Mouse (Mus musculus): Measurements from ENCODE around the gene Clp1. TPM values are rescaled to one million over a fixed set of nuclear protein-coding genes. Genes with fewer than 3 reads are reported as not detected.

Gene Clp1
- 47.2 and 48.5 TPM in 2 replicates for polyA plus RNA-seq (2014; fragmentation: Nextera tagmentation; extraction: Ambion mirVana)

DNA sequence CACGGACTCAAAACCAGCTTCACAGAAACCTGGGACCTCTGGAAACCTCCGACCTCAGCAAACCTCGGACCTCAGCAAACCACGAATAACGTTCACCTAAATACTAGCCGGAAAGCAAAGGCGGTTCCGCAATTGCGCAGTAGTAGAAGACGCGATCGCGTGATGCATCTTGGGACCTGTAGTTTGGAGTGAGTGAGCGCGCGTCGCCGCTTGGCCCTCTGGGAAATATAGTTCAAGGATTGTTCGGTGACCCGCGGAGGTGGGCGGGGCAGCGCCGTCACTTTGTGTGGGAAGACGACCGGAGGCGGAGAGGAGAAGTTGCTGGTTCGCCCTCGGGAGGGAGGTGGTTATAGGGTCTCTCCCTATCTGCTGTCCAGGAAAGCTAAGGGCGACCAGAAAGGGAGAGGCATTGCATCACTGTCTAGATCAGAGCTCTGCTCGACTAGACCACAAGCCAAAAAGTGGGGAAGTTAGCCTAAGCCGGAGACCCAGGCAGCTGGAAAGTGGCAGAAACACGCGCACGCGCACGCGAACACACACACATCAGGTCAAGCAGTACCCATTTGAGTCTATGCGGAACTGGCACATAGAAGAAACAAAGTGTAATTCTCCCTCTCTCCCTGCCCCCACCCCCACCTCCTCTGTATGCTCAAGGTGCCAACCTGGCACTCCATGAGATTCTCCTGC, at the start of gene Clp1:
Clp1 (minus strand) TSS at position 179 of the 687 bp plus-strand sequence.
- Histone ChIP-seq H3K9me3 (ENCODE audit: control insufficient read depth, low read length) (no peaks in the 10 kb centered on the region), H3K27ac (ENCODE audit: low read depth, low read length) (0 out of 2 replicates have a peak within 1 kb of the TSS, but pooled peaks have one; percentile 45), H3K27me3 (ENCODE audit: control insufficient read depth, insufficient read depth, low read length) (no peaks in the 10 kb centered on the region), H3K4me3 (ENCODE audit: low read depth, low read length) (peak within 1 kb of the TSS; percentile 59), H3K36me3 (ENCODE audit: control insufficient read depth, insufficient read depth, low read length) (peaks cover 2% of the 10 kb centered on the region; the same call in 1 of the 2 replicates), H3K4me2 (ENCODE audit: low read depth) (peak within 1 kb of the TSS; percentile 68), H3K4me1 (ENCODE audit: control insufficient read depth, insufficient read depth, low read length) (no peaks in the 10 kb centered on the region), H3K9ac (ENCODE audit: low read length) (peak within 1 kb of the TSS; percentile 54)
- ATAC-seq (ENCODE audit: insufficient read depth, low FRiP score, low TSS enrichment) (peak; percentile 96), DNase-seq (ENCODE audit: low spot score) (peak; percentile 97)
- WGBS, result under 1% methylated on average over 39 of the region's 39 CpGs

GRCm38 (mm10) chr2:84775665-84776064, 48.5 kb upstream of the Clp1 start:
- ATAC-seq (ENCODE audit: insufficient read depth, low FRiP score, low TSS enrichment), result no peak
- Histone ChIP-seq H3K9ac (ENCODE audit: low read length) (no peak overlapping the region), H3K4me3 (ENCODE audit: low read depth, low read length) (no peak overlapping the region), H3K9me3 (ENCODE audit: control insufficient read depth, low read length) (no peaks in the 10 kb centered on the region), H3K27ac (ENCODE audit: low read depth, low read length) (no peak overlapping the region), H3K4me2 (ENCODE audit: low read depth) (no peak overlapping the region), H3K4me1 (ENCODE audit: control insufficient read depth, insufficient read depth, low read length) (peaks cover 3% of the 10 kb centered on the region; the same call in 1 of the 2 replicates), H3K36me3 (ENCODE audit: control insufficient read depth, insufficient read depth, low read length) (no peaks in the 10 kb centered on the region), H3K27me3 (ENCODE audit: control insufficient read depth, insufficient read depth, low read length) (no peaks in the 10 kb centered on the region)
- no peak for DNase-seq (ENCODE audit: low spot score)
- 82% methylated on average over 6 of the region's 6 CpGs for WGBS

GRCm38 (mm10) chr2:84775241-84775640, 48.1 kb upstream of the Clp1 start, which contains the start of gene Serping1:
Gene Serping1, minus strand, starts transcription at chr2:84775444.
- peak; percentile 35; the same call in 1 of the 2 replicates for ATAC-seq (ENCODE audit: insufficient read depth, low FRiP score, low TSS enrichment)
- WGBS, result 51% methylated on average over 9 of the region's 9 CpGs

GRCm38 (mm10) chr2:84774751-84775150, 47.6 kb upstream of the Clp1 start:
- DNase-seq (ENCODE audit: low spot score), result peak; percentile 77

More at GRCm38 (mm10) chr2:84775241-84775640, 48.1 kb upstream of the Clp1 start, which contains the start of gene Serping1:
- Histone ChIP-seq H3K4me1 (ENCODE audit: control insufficient read depth, insufficient read depth, low read length) (peaks cover 3% of the 10 kb centered on the region; the same call in 1 of the 2 replicates), H3K9ac (ENCODE audit: low read length) (peak within 1 kb of the TSS; percentile 61), H3K4me2 (ENCODE audit: low read depth) (peak within 1 kb of the TSS; percentile 46), H3K4me3 (ENCODE audit: low read depth, low read length) (peak within 1 kb of the TSS; percentile 24), H3K36me3 (ENCODE audit: control insufficient read depth, insufficient read depth, low read length) (no peaks in the 10 kb centered on the region), H3K27me3 (ENCODE audit: control insufficient read depth, insufficient read depth, low read length) (no peaks in the 10 kb centered on the region), H3K9me3 (ENCODE audit: control insufficient read depth, low read length) (no peaks in the 10 kb centered on the region), H3K27ac (ENCODE audit: low read depth, low read length) (peak within 1 kb of the TSS; percentile 81)
- peak; percentile 24 for DNase-seq (ENCODE audit: low spot score)

GRCm38 (mm10) chr2:84773195-84773594, 46.0 kb upstream of the Clp1 start:
- 83% methylated on average over 5 of the region's 5 CpGs for WGBS

More at GRCm38 (mm10) chr2:84774751-84775150, 47.6 kb upstream of the Clp1 start:
- ATAC-seq (ENCODE audit: insufficient read depth, low FRiP score, low TSS enrichment), result peak; percentile 90
- H3K27ac ChIP-seq (ENCODE audit: low read depth, low read length), result peak overlapping the region; percentile 81
- H3K36me3 ChIP-seq (ENCODE audit: control insufficient read depth, insufficient read depth, low read length), result no peaks in the 10 kb centered on the region
- WGBS, result 0% methylated on average over 14 of the region's 15 CpGs
- peak overlapping the region; percentile 46 for H3K4me2 ChIP-seq (ENCODE audit: low read depth)
- no peaks in the 10 kb centered on the region for H3K27me3 ChIP-seq (ENCODE audit: control insufficient read depth, insufficient read depth, low read length)
- peaks cover 3% of the 10 kb centered on the region; the same call in 1 of the 2 replicates for H3K4me1 ChIP-seq (ENCODE audit: control insufficient read depth, insufficient read depth, low read length)
- H3K9me3 ChIP-seq (ENCODE audit: control insufficient read depth, low read length), result no peaks in the 10 kb centered on the region
- peak overlapping the region; percentile 61 for H3K9ac ChIP-seq (ENCODE audit: low read length)
- peak overlapping the region; percentile 24 for H3K4me3 ChIP-seq (ENCODE audit: low read depth, low read length)

DNA sequence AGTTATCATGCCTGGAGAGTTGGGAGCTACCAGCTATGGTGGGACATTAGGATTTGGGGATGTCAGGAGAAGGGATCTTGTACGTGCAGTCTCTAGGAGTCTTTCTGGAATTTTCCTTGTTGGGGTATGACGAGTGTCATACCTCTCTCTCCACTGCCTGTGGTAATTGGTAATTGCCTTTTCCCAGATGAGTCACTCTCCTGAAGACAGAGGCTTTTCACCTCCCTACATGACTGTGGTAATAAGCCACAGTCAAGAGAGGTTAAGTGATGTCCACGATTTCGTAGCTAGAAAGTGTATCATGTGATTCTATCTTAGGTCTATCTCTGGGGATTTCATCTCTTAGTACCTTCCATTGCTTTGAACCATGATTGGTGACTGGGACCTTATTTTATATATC, 45.3 kb upstream of the Clp1 start:
- ATAC-seq (ENCODE audit: insufficient read depth, low FRiP score, low TSS enrichment) (no peak), DNase-seq (ENCODE audit: low spot score) (no peak)
- no peaks in the 10 kb centered on the region for H3K27me3 ChIP-seq (ENCODE audit: control insufficient read depth, insufficient read depth, low read length)
- H3K9me3 ChIP-seq (ENCODE audit: control insufficient read depth, low read length), result no peaks in the 10 kb centered on the region
- H3K27ac ChIP-seq (ENCODE audit: low read depth, low read length), result no peak overlapping the region
- no peaks in the 10 kb centered on the region for H3K36me3 ChIP-seq (ENCODE audit: control insufficient read depth, insufficient read depth, low read length)
- peaks cover 3% of the 10 kb centered on the region; the same call in 1 of the 2 replicates for H3K4me1 ChIP-seq (ENCODE audit: control insufficient read depth, insufficient read depth, low read length)
- H3K9ac ChIP-seq (ENCODE audit: low read length), result no peak overlapping the region
- H3K4me3 ChIP-seq (ENCODE audit: low read depth, low read length), result no peak overlapping the region
- no peak overlapping the region for H3K4me2 ChIP-seq (ENCODE audit: low read depth)
- 91% methylated on average over 4 of the region's 4 CpGs for WGBS

More at GRCm38 (mm10) chr2:84773195-84773594, 46.0 kb upstream of the Clp1 start:
- H3K4me3 ChIP-seq (ENCODE audit: low read depth, low read length), result no peak overlapping the region
- DNase-seq (ENCODE audit: low spot score) (no peak), ATAC-seq (ENCODE audit: insufficient read depth, low FRiP score, low TSS enrichment) (no peak)
- no peaks in the 10 kb centered on the region for H3K36me3 ChIP-seq (ENCODE audit: control insufficient read depth, insufficient read depth, low read length)
- peaks cover 3% of the 10 kb centered on the region; the same call in 1 of the 2 replicates for H3K4me1 ChIP-seq (ENCODE audit: control insufficient read depth, insufficient read depth, low read length)
- no peak overlapping the region for H3K27ac ChIP-seq (ENCODE audit: low read depth, low read length)
- no peaks in the 10 kb centered on the region for H3K27me3 ChIP-seq (ENCODE audit: control insufficient read depth, insufficient read depth, low read length)
- H3K4me2 ChIP-seq (ENCODE audit: low read depth), result no peak overlapping the region
- H3K9ac ChIP-seq (ENCODE audit: low read length), result no peak overlapping the region
- no peaks in the 10 kb centered on the region for H3K9me3 ChIP-seq (ENCODE audit: control insufficient read depth, low read length)

GRCm38 (mm10) chr2:84770501-84770900, 43.4 kb upstream of the Clp1 start:
- Histone ChIP-seq H3K36me3 (ENCODE audit: control insufficient read depth, insufficient read depth, low read length) (no peaks in the 10 kb centered on the region), H3K4me1 (ENCODE audit: control insufficient read depth, insufficient read depth, low read length) (peaks cover 3% of the 10 kb centered on the region; the same call in 1 of the 2 replicates), H3K4me2 (ENCODE audit: low read depth) (no peak overlapping the region), H3K9me3 (ENCODE audit: control insufficient read depth, low read length) (no peaks in the 10 kb centered on the region), H3K27me3 (ENCODE audit: control insufficient read depth, insufficient read depth, low read length) (no peaks in the 10 kb centered on the region), H3K4me3 (ENCODE audit: low read depth, low read length) (no peak overlapping the region), H3K27ac (ENCODE audit: low read depth, low read length) (no peak overlapping the region), H3K9ac (ENCODE audit: low read length) (no peak overlapping the region)
- WGBS, result 77% methylated on average over 6 of the region's 6 CpGs
- DNase-seq (ENCODE audit: low spot score) (no peak), ATAC-seq (ENCODE audit: insufficient read depth, low FRiP score, low TSS enrichment) (no peak)

GRCm38 (mm10) chr2:84762818-84763217, 35.7 kb upstream of the Clp1 start:
- H3K4me2 ChIP-seq (ENCODE audit: low read depth), result no peak overlapping the region
- no peaks in the 10 kb centered on the region for H3K4me1 ChIP-seq (ENCODE audit: control insufficient read depth, insufficient read depth, low read length)
- no peaks in the 10 kb centered on the region for H3K9me3 ChIP-seq (ENCODE audit: control insufficient read depth, low read length)
- no peak overlapping the region for H3K27ac ChIP-seq (ENCODE audit: low read depth, low read length)
- no peak overlapping the region for H3K9ac ChIP-seq (ENCODE audit: low read length)
- no peaks in the 10 kb centered on the region for H3K36me3 ChIP-seq (ENCODE audit: control insufficient read depth, insufficient read depth, low read length)
- H3K4me3 ChIP-seq (ENCODE audit: low read depth, low read length), result no peak overlapping the region
- H3K27me3 ChIP-seq (ENCODE audit: control insufficient read depth, insufficient read depth, low read length), result no peaks in the 10 kb centered on the region
- DNase-seq (ENCODE audit: low spot score) (no peak), ATAC-seq (ENCODE audit: insufficient read depth, low FRiP score, low TSS enrichment) (no peak)
- WGBS, result 48% methylated on average over 1 of the region's 1 CpGs

All from neural tube, embryonic 11.5 days (tissue).